Mouse (Mus musculus): ENCODE measurements around the gene Cphx3.
"Not testable (repeated sequence)": the region's sequence is repeated elsewhere in the genome, so short reads cannot be mapped to it uniquely, and the experiment has no call there.

Gene Cphx3

GRCm38 (mm10) chr14:26081997-26082396 is at the start of gene Cphx3:
Cphx3 (plus strand) TSS chr14:26082297.
- not testable (repeated sequence) for DNase-seq

- not testable (repeated sequence) for DNase-seq
Observed at GRCm38 (mm10) chr14:26034364-26034763, 47.7 kb upstream of the Cphx3 start.

DNA sequence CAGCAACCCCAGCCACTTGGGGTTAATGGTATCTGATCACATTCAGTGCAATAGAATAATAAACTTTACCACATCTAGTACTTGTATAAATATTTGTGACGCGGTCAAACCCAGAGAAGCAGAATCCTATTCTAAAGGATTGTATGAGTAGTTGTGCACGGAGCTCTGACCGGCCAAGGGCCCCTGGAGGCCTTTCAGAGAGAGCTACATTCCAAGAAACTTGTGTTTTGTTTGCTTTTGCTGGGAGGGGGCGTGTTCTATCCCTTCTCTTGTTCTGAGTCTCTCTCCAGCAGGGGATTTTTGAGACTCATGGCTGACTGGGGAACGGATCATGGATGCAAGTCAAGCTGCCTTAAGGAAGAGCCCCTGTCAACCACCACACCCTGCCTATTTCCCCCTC is 46.7 kb upstream of the Cphx3 start:
- DNase-seq: not testable (repeated sequence)

- not testable (repeated sequence) for DNase-seq
Observed at GRCm38 (mm10) chr14:26042611-26043010, 39.5 kb upstream of the Cphx3 start, which contains the start of gene Gm9780. Gm9780 (minus strand) TSS chr14:26042711.

DNA sequence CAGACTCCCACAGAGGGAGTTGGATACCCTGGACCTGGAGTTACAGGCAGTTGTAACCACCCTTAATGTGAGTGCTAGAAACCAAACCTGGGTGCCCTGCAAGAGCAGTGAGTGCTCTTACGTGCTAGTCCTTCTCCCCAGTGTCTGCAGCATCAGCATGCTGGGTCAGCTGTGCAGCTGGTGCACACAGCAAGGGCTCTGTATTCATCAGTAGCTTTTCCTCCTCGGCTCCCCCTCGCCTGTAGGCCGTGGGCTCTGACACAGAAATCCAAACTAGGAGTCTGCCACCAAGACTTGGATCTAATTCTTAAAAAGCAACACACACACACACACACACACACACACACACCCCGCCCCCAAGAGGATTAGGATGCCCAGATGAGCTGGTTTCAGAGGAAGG is 37.1 kb upstream of the Cphx3 start:
- DNase-seq: not testable (repeated sequence)

DNA sequence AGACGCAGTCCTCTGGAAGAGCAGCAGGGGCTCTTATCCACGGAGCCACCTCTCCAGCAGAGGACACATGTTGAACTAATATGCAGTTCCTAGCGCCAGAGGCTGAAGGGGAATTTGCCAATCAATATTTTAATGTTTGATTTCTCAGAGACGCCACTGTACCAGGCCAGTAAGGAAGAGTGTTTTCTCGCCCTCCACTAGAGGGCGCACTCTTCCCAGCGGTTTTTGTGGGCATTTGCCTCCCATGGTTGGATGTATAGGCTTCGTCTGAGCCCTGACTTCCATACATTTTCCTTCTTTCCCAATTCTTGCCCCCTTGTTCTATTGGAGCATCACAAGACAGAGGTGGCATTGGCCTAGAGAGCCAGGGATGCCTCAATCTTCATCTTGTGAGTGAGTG is 35.1 kb upstream of the Cphx3 start:
- DNase-seq: not testable (repeated sequence)

DNA sequence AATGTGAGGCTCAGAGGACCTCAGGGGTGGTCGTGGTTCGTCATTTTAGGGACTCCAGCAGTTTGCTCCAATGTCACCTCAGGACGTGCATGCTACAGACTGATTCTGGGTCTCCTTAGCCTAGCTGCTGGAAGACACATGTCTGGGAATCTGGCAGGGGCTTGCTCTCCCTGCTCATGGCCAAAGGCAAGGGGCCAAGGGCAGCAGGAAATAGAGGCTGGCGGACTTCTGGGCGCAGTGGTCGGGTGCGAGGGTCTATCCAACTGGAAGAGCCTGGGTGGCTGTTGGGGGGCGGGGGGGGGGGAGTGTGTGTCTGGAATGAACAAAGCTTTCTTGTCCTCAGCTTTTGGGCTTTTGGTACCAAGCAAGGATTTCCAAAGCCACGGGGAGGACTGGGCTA is 33.3 kb upstream of the Cphx3 start:
- not testable (repeated sequence) for DNase-seq

- not testable (repeated sequence) for DNase-seq
Observed at GRCm38 (mm10) chr14:26058184-26058583, 23.9 kb upstream of the Cphx3 start.

DNA sequence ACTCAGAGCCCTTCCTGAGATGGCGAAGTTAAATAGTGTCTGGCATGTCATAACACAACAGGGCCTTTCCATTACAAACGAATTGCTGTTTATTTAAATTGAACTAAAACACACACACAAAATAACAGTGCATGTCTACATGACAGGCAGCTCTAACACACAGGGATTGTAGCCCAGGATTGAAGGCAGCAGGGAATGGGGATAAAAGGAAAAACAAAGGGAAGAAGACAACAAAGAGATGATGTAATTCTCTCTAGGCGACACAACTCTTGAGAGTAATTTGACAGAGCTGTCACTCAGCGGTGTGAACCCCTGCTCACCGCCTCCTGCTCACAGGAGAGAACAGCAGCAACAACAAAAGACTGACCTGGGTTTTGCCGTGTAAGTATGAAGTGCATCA is 22.7 kb upstream of the Cphx3 start:
- DNase-seq: not testable (repeated sequence)

GRCm38 (mm10) chr14:26066574-26067324 is 15.3 kb upstream of the Cphx3 start:
- DNase-seq: not testable (repeated sequence)

GRCm38 (mm10) chr14:26067325-26067633 is 14.8 kb upstream of the Cphx3 start, which contains the start of gene Tmem254c:
Tmem254c (minus strand) TSS chr14:26067355.
- DNase-seq: not testable (repeated sequence)

GRCm38 (mm10) chr14:26076620-26077390 is 5.3 kb upstream of the Cphx3 start:
- not testable (repeated sequence) for DNase-seq

- DNase-seq: not testable (repeated sequence)
Observed at GRCm38 (mm10) chr14:26081216-26081615, 881 bp upstream of the Cphx3 start, which contains the start of gene Cphx2. Cphx2 (plus strand) TSS chr14:26081516.

DNA sequence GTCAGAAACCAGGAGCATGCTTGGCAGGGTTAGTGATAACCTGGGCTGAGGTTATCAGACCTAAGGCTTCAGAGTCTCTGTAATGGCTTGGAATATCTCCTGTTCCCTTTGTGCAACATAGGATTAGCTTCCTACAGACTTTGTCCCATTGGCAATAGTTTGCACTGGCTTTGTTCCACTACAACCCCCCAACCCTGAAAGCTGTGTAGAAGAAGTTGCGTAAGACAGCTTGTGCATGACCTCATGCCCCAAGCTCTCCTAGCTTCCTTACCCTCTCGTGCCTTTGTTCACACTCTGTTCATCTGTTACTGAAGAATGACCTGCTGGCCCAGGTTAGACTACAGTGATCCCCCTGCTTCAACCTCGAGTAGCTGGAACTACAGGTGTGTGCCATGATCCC is 15.5 kb downstream of the Cphx3 start:
- not testable (repeated sequence) for DNase-seq

DNA sequence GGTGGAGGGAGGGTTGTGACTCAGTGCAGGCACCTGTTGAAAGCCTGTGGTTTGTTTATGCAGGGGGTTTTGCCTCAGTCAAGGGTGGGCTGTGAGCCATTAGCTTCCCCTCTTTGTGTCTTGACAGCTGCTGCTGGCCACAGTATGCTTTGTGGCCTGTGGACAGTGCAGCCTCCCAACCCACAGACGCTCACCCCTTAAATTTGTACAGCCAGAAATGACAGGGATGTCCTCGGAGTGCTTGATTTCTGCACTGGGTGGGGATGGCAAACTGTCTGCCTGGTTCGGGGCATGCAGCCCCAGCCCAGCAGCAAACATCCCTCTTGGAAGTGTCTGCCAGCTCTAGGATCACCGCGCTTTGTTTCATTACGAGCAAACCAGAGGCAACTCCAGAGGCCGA is 36.1 kb downstream of the Cphx3 start, which contains the start of gene Duxbl2:
Gene Duxbl2, plus strand, starts transcription at position 200 of the 400 bp plus-strand sequence.
- not testable (repeated sequence) for DNase-seq

DNA sequence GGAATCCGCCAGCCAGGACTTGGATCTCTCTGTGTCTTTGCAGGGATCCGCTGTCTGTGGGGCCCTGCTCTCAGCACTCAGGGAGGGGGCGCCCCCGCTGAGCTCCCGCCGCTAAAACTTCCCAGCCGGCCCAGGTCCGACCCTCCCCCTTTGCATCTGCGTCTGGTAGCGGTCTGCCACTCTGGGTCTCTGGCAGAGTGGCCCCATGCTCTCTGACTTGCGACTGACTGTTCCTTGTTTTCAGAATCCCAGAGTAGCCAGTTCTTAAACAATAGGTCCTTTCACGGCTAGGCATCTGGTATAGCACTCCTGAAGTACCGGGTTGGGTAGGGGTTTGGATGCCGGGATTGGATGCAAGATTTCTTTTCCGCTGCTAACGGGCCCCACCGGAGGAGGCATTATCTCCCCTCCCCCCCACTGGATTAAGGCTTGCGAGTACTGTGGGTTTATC is 36.5 kb downstream of the Cphx3 start:
- DNase-seq: not testable (repeated sequence)

GRCm38 (mm10) chr14:26119095-26119494 is 37.0 kb downstream of the Cphx3 start:
- not testable (repeated sequence) for DNase-seq

DNA sequence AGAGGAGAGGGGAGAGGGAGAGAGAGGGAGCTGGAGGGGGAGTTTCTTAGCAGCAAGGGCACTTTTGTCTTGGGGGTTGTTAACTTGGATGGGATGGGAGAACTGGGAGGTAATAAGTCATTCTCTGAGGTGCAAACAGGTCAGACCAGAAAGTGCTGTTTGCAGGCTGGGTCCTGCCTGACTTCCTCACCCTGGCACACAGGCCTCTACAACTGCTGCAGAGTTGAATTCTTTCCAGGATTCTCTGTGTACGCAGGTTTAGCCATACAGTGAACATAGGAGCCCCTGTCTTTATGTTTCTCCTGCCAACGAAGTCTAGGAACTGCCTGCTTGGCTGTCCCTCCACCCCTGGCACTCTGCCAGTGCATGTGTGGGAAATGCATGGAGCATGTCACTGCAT is 65.0 kb downstream of the Cphx3 start:
- not testable (repeated sequence) for DNase-seq

DNA sequence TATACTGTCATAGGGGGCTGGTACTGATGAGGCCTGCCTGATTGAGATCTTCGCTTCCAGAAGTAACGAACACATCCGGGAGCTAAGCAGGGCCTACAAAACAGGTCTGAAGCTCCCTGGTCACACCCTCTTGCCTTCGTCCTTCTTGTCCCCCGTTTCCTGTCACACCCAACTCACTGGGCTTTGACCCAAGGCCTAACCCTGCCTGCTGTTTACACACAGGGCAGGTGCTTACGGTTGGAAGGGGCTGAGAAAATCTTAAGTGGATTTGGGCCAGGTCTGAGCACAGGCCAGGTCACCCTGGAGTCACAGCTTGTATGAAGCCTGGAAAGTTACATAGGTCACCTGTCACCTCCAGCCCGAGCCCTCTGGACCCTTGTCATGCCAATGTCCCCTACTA is 73.9 kb downstream of the Cphx3 start:
- DNase-seq: not testable (repeated sequence)

GRCm38 (mm10) chr14:26161156-26161555 is 79.1 kb downstream of the Cphx3 start:
- not testable (repeated sequence) for DNase-seq

DNA sequence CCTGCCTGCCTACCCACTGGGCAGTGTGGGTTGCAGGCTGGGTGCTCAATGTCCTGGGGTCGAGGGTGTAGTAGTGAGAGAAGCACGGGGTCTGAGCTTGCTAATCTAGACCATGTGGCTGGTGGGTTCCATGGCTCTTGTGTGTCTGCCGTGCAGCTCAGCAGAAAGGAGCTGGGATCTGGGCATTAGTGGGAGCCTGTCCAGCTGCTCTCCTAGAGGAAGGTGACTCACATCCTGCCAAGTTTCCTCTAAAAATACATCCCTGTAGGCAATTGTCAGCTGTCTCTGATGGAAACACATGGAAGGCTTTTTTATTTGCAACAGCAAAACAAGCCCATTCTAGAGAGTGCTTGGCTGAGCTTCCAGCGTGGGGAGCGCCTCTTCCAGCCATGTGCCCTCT is 80.3 kb downstream of the Cphx3 start:
- not testable (repeated sequence) for DNase-seq

- DNase-seq: not testable (repeated sequence)
Observed at GRCm38 (mm10) chr14:26165266-26165665, 83.2 kb downstream of the Cphx3 start.

DNA sequence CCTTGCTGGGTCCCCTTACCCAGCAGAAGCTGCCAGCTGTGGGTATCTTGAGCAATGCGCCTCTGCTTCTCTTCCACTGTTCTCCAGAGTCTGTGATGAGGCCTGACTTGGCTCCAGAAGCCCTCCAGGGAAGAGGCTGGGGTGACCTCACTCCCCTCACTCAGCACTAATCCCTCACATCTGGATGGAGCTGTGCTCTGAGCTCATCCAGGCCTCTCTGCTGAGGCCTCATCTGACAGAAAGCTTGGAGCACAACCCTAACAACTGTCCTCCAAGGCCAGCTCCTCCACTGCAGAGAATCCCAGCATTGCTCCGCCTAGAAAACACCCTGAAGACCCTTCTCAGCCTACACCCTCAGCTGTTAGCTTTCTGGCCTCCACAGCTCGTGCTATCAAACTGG is 91.9 kb downstream of the Cphx3 start:
- not testable (repeated sequence) for DNase-seq

GRCm38 (mm10) chr14:26175028-26175427 is 92.9 kb downstream of the Cphx3 start:
- DNase-seq: not testable (repeated sequence)

Measured in cerebellum, adult 9-10 months (tissue).